Mouse (Mus musculus): ENCODE results near the gene Ivns1abp. TPM values are rescaled to one million over a fixed set of nuclear protein-coding genes. Genes with fewer than 3 reads are reported as not detected.

Ivns1abp gene
- total RNA-seq, 2 experiments from 2014 or later, result 86.8 to 99.2 TPM

Other genes starting within 250 kb of the Ivns1abp start
- gene Gm47985, start 161.9 kb upstream of the Ivns1abp start, total RNA-seq (2021), result not detected
- not detected for gene Gm8947, start 152.1 kb upstream of the Ivns1abp start, total RNA-seq (2021)
- gene Gm47995, start 146.0 kb upstream of the Ivns1abp start, total RNA-seq (2021), result not detected
- not detected for gene 3110040M04Rik, start 140.4 kb upstream of the Ivns1abp start, total RNA-seq (2021)
- not detected for gene Gm47996, start 134.3 kb upstream of the Ivns1abp start, total RNA-seq (2021)
- gene Swt1, start 84.0 kb downstream of the Ivns1abp start, total RNA-seq (2021), result 10 to 100 TPM; 11.8 to 12.3 TPM
- 10 to 100 TPM; 31.1 to 32.4 TPM for gene Trmt1l, start 84.1 kb downstream of the Ivns1abp start, total RNA-seq (2021)
- 10 to 100 TPM; 39.1 to 44.7 TPM for gene Rnf2, start 156.5 kb downstream of the Ivns1abp start, total RNA-seq (2021)
- 1 to 10 TPM; 1.7 to 2.4 TPM for gene Fam129a, start 226.7 kb downstream of the Ivns1abp start, total RNA-seq (2021)